Mouse (Mus musculus) C2C12 (cell line): ENCODE results near the gene Lrp6. TPM values are rescaled to one million over a fixed set of nuclear protein-coding genes. Genes with fewer than 3 reads are reported as not detected.

ENCODE experiments used
- H3K27me3 ChIP-seq: one replicate; pipeline ENCODE4 v1.6.1; 2011; ENCODE audit not compliant: control insufficient read depth, insufficient read depth, insufficient read length
- H3K36me3 ChIP-seq: one replicate; pipeline ENCODE4 v1.6.1; 2011; ENCODE audit not compliant: control insufficient read depth, insufficient read depth
- H3K4me3 ChIP-seq: one replicate; pipeline ENCODE4 v1.5.1; 2011; ENCODE audit warnings: mild to moderate bottlenecking, control low read depth; ENCODE audit not compliant: poor library complexity, insufficient read depth, severe bottlenecking
- H3K79me2 ChIP-seq: one replicate; pipeline ENCODE4 v1.6.1; 2011; ENCODE audit not compliant: control insufficient read depth, insufficient read depth
- H3K79me3 ChIP-seq: one replicate; pipeline ENCODE4 v1.6.1; 2011; ENCODE audit warnings: low read depth, control low read depth
- H3ac ChIP-seq: one replicate; pipeline ENCODE3; 2011; ENCODE audit warnings: low read depth; ENCODE audit not compliant: control insufficient read depth, insufficient read length
- CEBPB ChIP-seq: IDR thresholded peaks from one replicate; pipeline ENCODE4 v1.6.1; 2011; ENCODE audit warnings: low read depth, mild to moderate bottlenecking, control low read depth, moderate library complexity
- CTCF ChIP-seq: IDR thresholded peaks from one replicate; pipeline ENCODE4 v1.5.1; 2011; ENCODE audit not compliant: control insufficient read depth, insufficient read depth, insufficient read length
- FOSL1 ChIP-seq: IDR thresholded peaks from one replicate; pipeline ENCODE4 v1.8.0; 2011; ENCODE audit warnings: mild to moderate bottlenecking, low read length; ENCODE audit not compliant: poor library complexity, insufficient read depth, severe bottlenecking
- MAX ChIP-seq: IDR thresholded peaks from one replicate; pipeline ENCODE4 v1.6.1; 2011; ENCODE audit warnings: mild to moderate bottlenecking, control low read depth
- MYOD1 ChIP-seq: IDR thresholded peaks from one replicate; pipeline ENCODE4 v1.6.1; 2011; ENCODE audit warnings: low read depth; ENCODE audit not compliant: control insufficient read depth, insufficient read length
- MYOG ChIP-seq: IDR thresholded peaks from one replicate; pipeline ENCODE4 v1.6.1; 2011; ENCODE audit not compliant: control insufficient read depth, insufficient read length; ENCODE audit errors: extremely low read depth
- USF1 ChIP-seq: IDR thresholded peaks from one replicate; pipeline ENCODE4 v1.6.1; 2011; ENCODE audit warnings: low read depth, mild to moderate bottlenecking, control low read depth, moderate library complexity
- polyA plus RNA-seq: library from polyadenylated mRNA; unstranded; fragments of >200 nt; fragmentation: generic; extraction: Trizol; gene quantifications from one replicate; pipeline ENCODE4 v1.2.1, GENCODE M21; 2012; ENCODE audit warnings: missing spikeins

The Lrp6 gene
- polyA plus RNA-seq, 1 experiment = 5.9 TPM

GRCm38 (mm10) chr6:134509731-134510226 is 57.0 kb downstream of the Lrp6 start:
- no peak for TF ChIP-seq MYOG
- TF ChIP-seq MYOD1 = no peak
- no peak for TF ChIP-seq CTCF
- no peak for TF ChIP-seq FOSL1
- TF ChIP-seq CEBPB = no peak
- TF ChIP-seq USF1 = no peak
- no peak for TF ChIP-seq MAX
- no peak overlapping the region for H3K4me3 ChIP-seq
- no peaks in the 10 kb centered on the region for H3K27me3 ChIP-seq
- no peak overlapping the region for H3ac ChIP-seq
- H3K36me3 ChIP-seq = peaks cover 37% of the 10 kb centered on the region
- peaks cover 12% of the 10 kb centered on the region for H3K79me3 ChIP-seq
- H3K79me2 ChIP-seq = peaks cover 41% of the 10 kb centered on the region

GRCm38 (mm10) chr6:134504866-134505265 is 61.9 kb downstream of the Lrp6 start:
- Histone ChIP-seq H3ac (no peak overlapping the region), H3K27me3 (no peaks in the 10 kb centered on the region), H3K79me3 (peaks cover 3% of the 10 kb centered on the region), H3K4me3 (no peak overlapping the region), H3K36me3 (peaks cover 25% of the 10 kb centered on the region), H3K79me2 (no peaks in the 10 kb centered on the region)
- TF ChIP-seq CEBPB = no peak
- no peak for TF ChIP-seq USF1
- no peak for TF ChIP-seq MAX
- no peak for TF ChIP-seq FOSL1
- no peak for TF ChIP-seq MYOD1
- no peak for TF ChIP-seq MYOG

- TF ChIP-seq CTCF (no peak), FOSL1 (no peak), MAX (no peak), CEBPB (no peak), MYOD1 (no peak), USF1 (no peak)
- Histone ChIP-seq H3K27me3 (no peaks in the 10 kb centered on the region), H3K36me3 (peaks cover 28% of the 10 kb centered on the region), H3K79me2 (no peaks in the 10 kb centered on the region), H3K79me3 (peaks cover 5% of the 10 kb centered on the region), H3ac (no peak overlapping the region), H3K4me3 (no peak overlapping the region)
These were observed 64.4 kb downstream of the Lrp6 start for GRCm38 (mm10) chr6:134502335-134502734.

- Histone ChIP-seq H3K27me3 (no peaks in the 10 kb centered on the region), H3K79me2 (peaks cover 6% of the 10 kb centered on the region), H3K79me3 (peaks cover 5% of the 10 kb centered on the region), H3K4me3 (no peak overlapping the region), H3K36me3 (peaks cover 14% of the 10 kb centered on the region), H3ac (no peak overlapping the region)
- no peak for TF ChIP-seq USF1
- TF ChIP-seq CEBPB = no peak
- TF ChIP-seq FOSL1 = no peak
- no peak for TF ChIP-seq CTCF
- TF ChIP-seq MYOD1 = no peak
- no peak for TF ChIP-seq MYOG
These were observed 66.2 kb downstream of the Lrp6 start for GRCm38 (mm10) chr6:134500381-134501162.

GRCm38 (mm10) chr6:134499089-134499488 is 67.7 kb downstream of the Lrp6 start:
- Histone ChIP-seq H3K79me3 (peaks cover 8% of the 10 kb centered on the region), H3K36me3 (peaks cover 6% of the 10 kb centered on the region), H3K27me3 (no peaks in the 10 kb centered on the region), H3K79me2 (peaks cover 21% of the 10 kb centered on the region), H3ac (no peak overlapping the region), H3K4me3 (no peak overlapping the region)
- no peak for TF ChIP-seq FOSL1
- no peak for TF ChIP-seq CTCF
- TF ChIP-seq CEBPB = no peak
- TF ChIP-seq USF1 = no peak
- TF ChIP-seq MYOG = no peak
- no peak for TF ChIP-seq MAX
- TF ChIP-seq MYOD1 = no peak

GRCm38 (mm10) chr6:134498518-134498917 is 68.2 kb downstream of the Lrp6 start:
- Histone ChIP-seq H3K4me3 (no peak overlapping the region), H3K79me3 (peaks cover 8% of the 10 kb centered on the region), H3ac (no peak overlapping the region), H3K27me3 (no peaks in the 10 kb centered on the region), H3K36me3 (peaks cover 10% of the 10 kb centered on the region), H3K79me2 (peaks cover 27% of the 10 kb centered on the region)
- no peak for TF ChIP-seq CTCF
- no peak for TF ChIP-seq MYOG
- no peak for TF ChIP-seq MAX
- TF ChIP-seq USF1 = no peak
- no peak for TF ChIP-seq CEBPB
- TF ChIP-seq FOSL1 = no peak
